ENCODE assay signal across 9 mouse cellular contexts in the genomic region with DNA sequence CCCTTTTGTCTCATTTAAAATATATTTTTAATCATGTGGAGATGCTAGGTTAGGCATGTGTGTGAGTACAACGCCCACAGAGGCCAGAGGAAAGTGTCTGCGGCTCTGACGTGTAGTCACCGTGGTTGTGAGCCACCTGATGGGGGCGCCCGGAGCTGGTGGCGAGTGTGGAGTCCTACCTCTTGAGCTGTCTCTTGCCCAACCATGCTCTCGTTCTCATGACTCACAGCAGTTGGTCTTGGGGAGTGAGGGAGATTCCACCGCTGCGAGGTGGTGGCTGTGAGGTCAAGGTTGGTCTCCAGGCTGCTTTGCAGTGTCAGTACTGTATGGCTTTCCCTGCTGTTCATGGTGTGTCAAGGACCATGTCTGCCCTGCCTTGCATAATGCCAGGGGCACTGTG. TPM values are rescaled to one million over a fixed set of nuclear protein-coding genes. Genes with fewer than 3 reads are reported as not detected.
DNase-seq lines count a peak whose midpoint lies in the region; ATAC-seq and TF ChIP-seq lines count a peak whose summit lies in the region.
"Had no signal": no experiment of that assay in that cellular context is flagged by ENCODE, and none has a peak within 500 bp of the region (broad histone marks: within the 10 kb centered on the region; RNA-seq: fewer than 3 reads in every experiment).

No protein-coding gene starts in this region.

- peak overlapping the region; percentile 14; the same call in 1 of the 2 replicates for H3K9ac ChIP-seq in heart, embryonic 14.5 days (ENCODE audit: low read length)
- H3K9ac ChIP-seq in lung, postnatal 0 days (replicated peaks; ENCODE audit: low read depth) = no peak overlapping the region
- H3K9ac ChIP-seq in midbrain, embryonic 15.5 days = no peak overlapping the region
- H3K9ac ChIP-seq: limb, embryonic 12.5 days had no signal

- peaks cover 48% of the 10 kb centered on the region for H3K36me3 ChIP-seq in heart, embryonic 14.5 days (ENCODE audit: control insufficient read depth, insufficient read depth, low read length)
- H3K36me3 ChIP-seq in lung, postnatal 0 days (ENCODE audit: insufficient read depth, low read length) = 0 out of 2 replicates have a peak, but pooled peaks cover 3% of the 10 kb centered on the region
- H3K36me3 ChIP-seq in midbrain, embryonic 15.5 days (replicated peaks) = no peaks in the 10 kb centered on the region

- H3K27me3 ChIP-seq in Patski = no peaks in the 10 kb centered on the region
- no peaks in the 10 kb centered on the region for H3K27me3 ChIP-seq in heart, embryonic 14.5 days (ENCODE audit: control insufficient read depth, insufficient read depth, low read length)
- no peaks in the 10 kb centered on the region for H3K27me3 ChIP-seq in lung, postnatal 0 days (replicated peaks; ENCODE audit: insufficient read depth, low read length)
- H3K27me3 ChIP-seq in cerebellum, adult 2 months (ENCODE audit: control insufficient read depth, insufficient read depth, low read length) = no peaks in the 10 kb centered on the region
- H3K27me3 ChIP-seq in midbrain, embryonic 15.5 days (replicated peaks) = no peaks in the 10 kb centered on the region
- H3K27me3 ChIP-seq: limb, embryonic 12.5 days had no signal

- no peak for TF ChIP-seq EP300 in lung, postnatal 0 days (IDR thresholded peaks at IDR 0.05)

- WGBS in lung, adult 2 months = 61% methylated on average over 10 of the region's 10 CpGs
- WGBS in heart, embryonic 14.5 days = 52% methylated on average over 10 of the region's 10 CpGs
- 54% methylated on average over 10 of the region's 10 CpGs for WGBS in lung, postnatal 0 days
- WGBS in cerebellum, adult 2 months = 86% methylated on average over 10 of the region's 10 CpGs
- WGBS in midbrain, embryonic 15.5 days = 90% methylated on average over 10 of the region's 10 CpGs

- peak; percentile 50 to 65 for DNase-seq in lung, adult 18-20 months
- DNase-seq in lung, adult 2 months = no peak
- DNase-seq in Patski (ENCODE audit: low read depth, low spot score) = no peak
- peak; percentile 71 for DNase-seq in lung, postnatal 0 days (ENCODE audit: low spot score)
- DNase-seq in cerebellum, adult 2 months = no peak

- POLR2A ChIA-PET in Patski (lab: Charles Lee) = interaction anchor here (1.2 to 1.3 kb wide), 2 partner anchors 81 to 140 kb away, joined by 3 read pairs; partner anchors contain the start of gene Ptpn14

- H3K4me2 ChIP-seq in heart, embryonic 14.5 days (ENCODE audit: low read length) = peak overlapping the region; percentile 47; the same call in 1 of the 2 replicates
- H3K4me2 ChIP-seq in lung, postnatal 0 days (replicated peaks; ENCODE audit: low read depth, low read length) = no peak overlapping the region
- no peak overlapping the region for H3K4me2 ChIP-seq in midbrain, embryonic 15.5 days
- H3K4me2 ChIP-seq: limb, embryonic 12.5 days had no signal

- in situ Hi-C loops in Patski (cut with MboI; ENCODE audit: low pct_unique_long_range_greater_than_20kb) = no loop called here

- no peak for TF ChIP-seq CTCF in lung, adult 2 months (IDR thresholded peaks at IDR 0.05; ENCODE audit: insufficient read depth, low read length)
- TF ChIP-seq CTCF in Patski (IDR thresholded peaks at IDR 0.05) = no peak
- TF ChIP-seq CTCF in lung, postnatal 0 days (IDR thresholded peaks at IDR 0.05) = peak; percentile 45
- TF ChIP-seq CTCF in cerebellum, adult 2 months (IDR thresholded peaks at IDR 0.05; ENCODE audit: borderline replicate concordance, insufficient read depth, low read depth, low read length) = no peak

- no peak overlapping the region for H3K4me3 ChIP-seq in lung, adult 2 months (replicated peaks; ENCODE audit: extremely low read depth, low read depth, low read length)
- no peak overlapping the region for H3K4me3 ChIP-seq in heart, embryonic 14.5 days (ENCODE audit: control insufficient read depth in 1 of 2, insufficient read depth in 1 of 2, low read depth in 1 of 2, low read length in 2 of 2)
- H3K4me3 ChIP-seq in lung, postnatal 0 days (ENCODE audit: low read depth, low read length) = no peak overlapping the region
- no peak overlapping the region for H3K4me3 ChIP-seq in cerebellum, adult 2 months (replicated peaks; ENCODE audit: insufficient read depth, low read depth, low read length)
- no peak overlapping the region for H3K4me3 ChIP-seq in midbrain, embryonic 15.5 days
- H3K4me3 ChIP-seq: embryonic facial prominence, embryonic 10.5 days; limb, embryonic 12.5 days had no signal

- no peaks in the 10 kb centered on the region for H3K9me3 ChIP-seq in heart, embryonic 14.5 days (ENCODE audit: control insufficient read depth, low read length)
- H3K9me3 ChIP-seq in lung, postnatal 0 days (ENCODE audit: low read length) = no peaks in the 10 kb centered on the region
- H3K9me3 ChIP-seq in midbrain, embryonic 15.5 days = no peaks in the 10 kb centered on the region
- H3K9me3 ChIP-seq: embryonic facial prominence, embryonic 10.5 days; limb, embryonic 12.5 days had no signal

- CTCF ChIA-PET in Patski (lab: Charles Lee) = interaction anchor here (1.2 to 1.7 kb wide), 2 partner anchors 12 to 15 kb away, joined by 3 to 5 read pairs; no protein-coding TSS in a partner anchor

- H3K4me1 ChIP-seq in lung, adult 2 months (ENCODE audit: control insufficient read depth, insufficient read depth, low read length) = peaks cover 15% of the 10 kb centered on the region
- peaks cover 21 to 26% of the 10 kb centered on the region in 2 experiments for H3K4me1 ChIP-seq in heart, embryonic 14.5 days (ENCODE audit: control insufficient read depth in 2 of 2, insufficient read depth in 2 of 2, low read length in 2 of 2)
- H3K4me1 ChIP-seq in lung, postnatal 0 days (ENCODE audit: insufficient read depth, low read depth, low read length) = peaks cover 19% of the 10 kb centered on the region
- peaks cover 6% of the 10 kb centered on the region; the same call in 1 of the 2 replicates for H3K4me1 ChIP-seq in cerebellum, adult 2 months (ENCODE audit: control insufficient read depth, insufficient read depth, low read length)
- H3K4me1 ChIP-seq in midbrain, embryonic 15.5 days = peaks cover 21% of the 10 kb centered on the region
- H3K4me1 ChIP-seq: limb, embryonic 12.5 days had no signal

- TF ChIP-seq POLR2A in lung, adult 2 months (IDR thresholded peaks at IDR 0.05; ENCODE audit: borderline replicate concordance, extremely low read depth, low read depth, low read length) = no peak
- TF ChIP-seq POLR2A in cerebellum, adult 2 months (IDR thresholded peaks at IDR 0.05; ENCODE audit: borderline replicate concordance, insufficient read depth, low read length) = no peak

- peak overlapping the region; percentile 92 to 96 for H3K27ac ChIP-seq in heart, embryonic 14.5 days (replicated peaks in 1 of 2; ENCODE audit: control insufficient read depth in 1 of 2, insufficient read depth in 1 of 2, low read depth in 2 of 2, low read length in 2 of 2)
- H3K27ac ChIP-seq in lung, postnatal 0 days (ENCODE audit: low read length) = peak overlapping the region; percentile 86
- no peak overlapping the region for H3K27ac ChIP-seq in cerebellum, adult 2 months (ENCODE audit: insufficient read depth, low read length)
- no peak overlapping the region for H3K27ac ChIP-seq in midbrain, embryonic 15.5 days
- H3K27ac ChIP-seq: limb, embryonic 12.5 days had no signal

- peak; percentile 63 for ATAC-seq in Patski
- 0 out of 2 replicates have a peak, but pooled peaks have one; percentile 12 for ATAC-seq in heart, embryonic 14.5 days (ENCODE audit: insufficient number of reproducible peaks, insufficient read depth, low FRiP score, low read depth)
- ATAC-seq in lung, postnatal 0 days = peak; percentile 66
- no peak for ATAC-seq in midbrain, embryonic 15.5 days (replicated peaks)

RNA-seq across cellular contexts. Expression of gene Smyd2, which starts 54.1 kb away (rescaled TPM):
- polyA plus RNA-seq in lung, adult 2 months (2012; rRNA removed) = 21.5 and 23.4 TPM in 2 replicates
- polyA plus RNA-seq in Patski (2021) = 113 TPM
- 227 and 246 TPM in 2 replicates for polyA plus RNA-seq in heart, embryonic 14.5 days (2014; fragmentation: Nextera tagmentation; extraction: Ambion mirVana)
- 34.3 and 35.9 TPM in 2 replicates for polyA plus RNA-seq in lung, postnatal 0 days (2015; fragmentation: Nextera tagmentation; extraction: Ambion mirVana)
- polyA plus RNA-seq in cerebellum, adult 2 months (2012; rRNA removed) = 115 and 131 TPM in 2 replicates
- polyA plus RNA-seq in midbrain, embryonic 15.5 days (2015; fragmentation: Nextera tagmentation; extraction: Ambion mirVana) = 71.3 and 71.8 TPM in 2 replicates

Comparison
In these comparisons a context has a peak if more than half of its experiments do, and no peak if none do; other contexts are left out.
1. DNase-seq: peak in lung, adult 18-20 months (2 of 2) and lung, postnatal 0 days (single experiment); none in lung, adult 2 months (single experiment), Patski (single experiment) and cerebellum, adult 2 months (0 of 2).
2. H3K27ac ChIP-seq: peak in heart, embryonic 14.5 days (2 of 2) and lung, postnatal 0 days (single experiment); none in cerebellum, adult 2 months (single experiment) and midbrain, embryonic 15.5 days (single experiment).